Mouse (Mus musculus): ENCODE data around the gene Stoml2.
"Not testable (repeated sequence)": the region's sequence is repeated elsewhere in the genome, so short reads cannot be mapped to it uniquely, and the experiment has no call there.

The Stoml2 gene

GRCm38 (mm10) chr4:43004951-43005350 is 26.6 kb downstream of the Stoml2 start:
- DNase-seq (ENCODE audit: extremely low spot score): no peak

DNA sequence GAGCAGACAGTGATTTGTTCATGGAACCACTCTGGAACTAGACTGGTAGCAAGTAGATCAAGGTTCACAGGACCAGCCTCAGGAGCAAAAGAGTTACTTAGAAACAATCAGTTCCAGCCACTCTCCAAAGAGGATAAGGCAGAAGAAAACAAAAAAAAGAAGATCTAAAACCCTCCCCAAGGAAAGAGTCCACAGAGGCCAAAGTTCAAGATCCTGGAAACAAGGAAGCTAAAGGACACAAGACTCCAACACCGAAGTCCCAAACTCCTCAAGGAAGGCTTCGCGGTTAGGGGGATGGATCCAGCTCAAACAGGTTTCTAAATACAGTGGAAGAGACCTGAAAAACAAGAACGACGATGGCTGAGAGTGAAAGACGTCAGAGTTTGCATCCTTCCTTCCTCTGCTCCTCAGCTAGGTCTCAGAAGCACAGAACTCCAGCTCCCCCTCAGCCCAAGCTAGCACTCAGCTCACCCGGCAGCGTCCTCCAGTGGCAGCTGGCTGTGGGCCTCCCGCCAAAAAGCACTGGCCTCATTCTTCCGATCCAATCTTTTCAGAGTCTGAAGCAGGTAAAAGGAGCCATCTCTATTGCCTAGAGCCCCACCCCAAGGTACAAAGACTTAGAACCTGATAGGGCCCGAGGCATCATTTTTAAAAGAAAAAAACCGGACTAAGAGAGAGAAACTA is 28.6 kb downstream of the Stoml2 start:
- no peak for DNase-seq (ENCODE audit: extremely low spot score)

GRCm38 (mm10) chr4:43001272-43001671 is 30.2 kb downstream of the Stoml2 start:
- no peak for DNase-seq (ENCODE audit: extremely low spot score)

GRCm38 (mm10) chr4:43000141-43000986 is 31.1 kb downstream of the Stoml2 start, which contains the start of gene Vcp:
Vcp (minus strand) TSS chr4:43000507.
- DNase-seq (ENCODE audit: extremely low spot score): peak; percentile 99

DNA sequence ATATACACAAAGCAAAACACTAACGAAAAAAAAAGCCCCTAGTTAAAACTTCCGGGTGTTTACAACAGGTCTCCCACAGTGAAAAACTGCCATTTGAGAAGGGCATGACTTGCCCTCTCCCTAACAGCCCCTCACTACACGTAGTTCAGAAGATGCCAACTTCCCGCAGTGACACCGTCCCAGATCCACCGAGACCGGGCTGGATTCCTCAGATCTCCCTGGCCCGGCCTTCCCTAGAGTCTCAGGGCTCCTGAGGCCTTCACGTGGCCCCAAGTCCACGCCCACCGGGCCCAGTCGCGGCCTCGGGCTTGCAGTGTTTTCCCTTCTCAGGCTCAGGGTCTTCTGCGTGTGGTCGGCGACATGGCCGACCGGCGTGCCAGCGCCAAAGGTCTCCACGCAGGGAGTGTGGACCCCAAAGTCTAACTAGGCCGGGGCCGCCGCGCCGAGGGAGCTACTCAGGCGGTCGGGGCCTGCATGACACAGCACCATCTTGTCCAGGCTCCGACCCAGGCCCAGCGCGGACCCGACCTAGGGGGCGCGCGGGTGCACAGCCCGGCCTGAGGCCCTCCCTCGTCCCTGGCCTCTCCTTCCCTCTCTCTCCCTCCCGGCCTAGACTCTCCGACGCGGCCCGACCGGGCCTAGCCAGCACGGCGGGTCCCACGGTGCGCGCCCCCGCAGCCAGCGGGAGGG is 31.9 kb downstream of the Stoml2 start:
- peak; percentile 88 for DNase-seq (ENCODE audit: extremely low spot score)

GRCm38 (mm10) chr4:42998022-42998421 is 33.5 kb downstream of the Stoml2 start:
- DNase-seq (ENCODE audit: extremely low spot score): no peak

DNA sequence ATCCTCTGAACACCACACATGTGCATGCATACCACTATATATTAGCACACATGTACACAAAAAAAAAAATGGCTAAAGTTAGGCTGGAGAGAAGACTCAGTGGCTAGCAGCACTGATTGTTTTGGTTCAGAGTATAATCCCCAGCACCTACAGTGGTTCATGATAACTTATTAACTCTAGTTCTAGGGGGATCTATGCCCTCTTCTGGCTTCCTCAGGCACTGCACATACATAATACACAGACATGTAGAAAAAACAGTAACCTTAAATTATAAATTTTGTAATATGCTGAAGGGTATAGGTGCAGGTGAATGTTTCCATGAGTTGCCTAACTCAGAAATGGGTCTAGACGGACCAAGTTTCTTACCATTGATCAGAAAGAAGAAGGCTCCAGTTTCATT is 43.2 kb downstream of the Stoml2 start:
- no peak for DNase-seq (ENCODE audit: extremely low spot score)

DNA sequence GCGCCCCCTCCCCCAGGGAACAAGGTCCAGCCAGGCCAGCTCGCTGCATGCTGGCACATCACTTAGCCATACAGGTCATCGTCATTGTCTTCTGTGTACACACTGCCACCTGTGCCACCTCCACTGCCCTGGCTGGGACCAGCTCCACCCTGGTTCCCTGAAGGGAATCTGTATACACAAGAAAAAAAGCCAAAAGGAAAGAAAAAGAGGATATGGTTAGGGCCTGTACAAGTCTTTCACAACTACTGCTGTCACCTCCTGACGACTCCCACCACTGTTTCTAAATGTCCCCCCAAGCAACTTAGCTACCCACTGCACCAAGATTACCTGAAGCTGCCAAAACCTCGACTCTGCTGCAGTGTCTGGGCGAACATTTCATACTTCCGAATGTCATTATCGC is 51.0 kb downstream of the Stoml2 start:
- DNase-seq (ENCODE audit: extremely low spot score): not testable (repeated sequence)

DNA sequence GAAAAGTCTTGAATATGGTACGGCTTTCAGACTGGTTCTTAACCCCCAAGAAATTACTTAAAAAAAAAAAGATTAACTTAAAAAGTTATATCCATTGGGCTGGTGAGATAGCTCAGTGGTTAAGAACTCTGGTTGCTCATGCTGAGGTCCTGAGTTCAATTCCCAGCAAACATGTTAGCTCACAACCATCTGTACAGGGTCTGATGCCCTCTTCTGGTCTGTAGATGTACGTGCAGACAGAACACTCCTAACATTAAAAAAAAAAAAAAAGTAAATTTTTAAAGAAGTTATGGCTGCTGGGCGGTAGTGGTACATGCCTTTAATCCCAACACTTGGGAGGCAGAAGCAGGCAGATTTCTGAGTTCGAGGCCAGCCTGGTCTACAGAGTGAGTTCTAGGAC is 53.4 kb downstream of the Stoml2 start:
- no peak for DNase-seq (ENCODE audit: extremely low spot score)

All from embryo, embryonic 9.5 days (tissue).